21 mouse cellular contexts compared by ENCODE assay signal in the genomic region with DNA sequence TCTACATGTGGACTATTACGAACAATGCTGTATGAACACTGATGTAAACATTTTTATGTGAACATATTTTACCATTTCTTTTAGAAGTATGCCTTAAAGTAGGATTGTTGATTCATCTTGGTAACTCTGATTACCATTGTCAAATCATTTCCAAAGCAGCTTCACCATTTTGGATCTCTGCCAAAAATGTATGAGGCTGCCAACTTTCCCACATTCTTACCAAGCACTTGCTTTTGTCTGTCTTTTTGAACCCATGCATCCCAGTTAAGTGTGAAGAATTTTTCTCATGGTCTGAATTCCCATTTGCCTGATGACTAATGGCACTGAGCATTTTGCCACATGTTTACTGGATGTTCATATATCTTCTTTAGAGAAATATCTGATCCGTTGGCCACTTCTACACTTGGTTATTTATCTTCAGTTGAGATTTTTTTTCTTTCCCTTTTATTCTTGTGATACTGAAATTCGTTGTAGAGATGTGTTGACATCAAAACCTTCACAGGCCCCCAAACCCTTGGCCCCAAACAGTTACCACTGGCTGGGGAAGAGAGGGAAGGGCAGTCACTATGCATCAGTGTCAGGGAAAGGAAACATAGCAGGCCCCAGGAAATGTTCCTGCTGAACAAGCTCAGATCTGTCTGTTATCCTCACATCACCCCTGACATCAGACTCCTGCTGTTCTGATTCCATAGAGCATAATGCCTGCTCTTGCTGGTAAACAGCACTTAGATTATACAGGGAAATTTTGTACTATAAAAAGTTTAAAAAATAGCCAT.
A peak's percentile ranks its signal among the peaks of the same experiment; 100 is the strongest.
DNase-seq lines count a peak whose midpoint lies in the region; ATAC-seq and TF ChIP-seq lines count a peak whose summit lies in the region.
"Had no signal": no experiment of that assay in that cellular context is flagged by ENCODE, and none has a peak within 500 bp of the region (broad histone marks: within the 10 kb centered on the region; RNA-seq: fewer than 3 reads in every experiment).

No protein-coding gene starts in this region.

- DNase-seq in cerebellum, adult 11-12 months = peak; percentile 12
- DNase-seq in layer of hippocampus, adult 2 months (ENCODE audit: low spot score in 2 of 2) = no peak
- DNase-seq in layer of hippocampus, postnatal 36 days = no peak
- DNase-seq in Muller cell, postnatal 12 days (ENCODE audit: inconsistent ontology term) = peak; percentile 88
- DNase-seq in cerebellum, postnatal 36 days = peak; percentile 5 to 22
- DNase-seq in urinary bladder, postnatal 25 days (ENCODE audit: low spot score) = no peak
- DNase-seq in thymus, adult 18-20 months = no peak
- DNase-seq: adrenal gland, adult 8-10 months; kidney, adult 8-10 months; kidney, postnatal 36 days; layer of hippocampus, adult 9-11 months; right cerebral cortex, adult 18-20 months; thymus, postnatal 25 days had no signal

- H3K4me3 ChIP-seq in layer of hippocampus, adult 2 months = no peak overlapping the region
- H3K4me3 ChIP-seq: embryonic facial prominence, embryonic 12.5 days; heart, embryonic 10.5 days; limb, embryonic 13.5 days; liver, embryonic 15.5 days; megakaryocyte, embryonic 14.5 days had no signal

- no peak for TF ChIP-seq CTCF in layer of hippocampus, adult 2 months (conservative IDR thresholded peaks at IDR 0.05)

- no peak for ATAC-seq in cerebellum, adult (ENCODE audit: insufficient number of reproducible peaks, low FRiP score, low TSS enrichment)
- ATAC-seq: forebrain, embryonic 16.5 days; Patski had no signal

- H3K27ac ChIP-seq in layer of hippocampus, adult 2 months = peak overlapping the region; percentile 39; the same call in 1 of the 2 replicates
- H3K27ac ChIP-seq: embryonic facial prominence, embryonic 12.5 days; heart, embryonic 10.5 days; limb, embryonic 13.5 days; liver, embryonic 15.5 days had no signal

Comparison
In these comparisons a context has a peak if more than half of its experiments do, and no peak if none do; other contexts are left out.
1. DNase-seq: peak in cerebellum, adult 11-12 months (single experiment), Muller cell, postnatal 12 days (single experiment) and cerebellum, postnatal 36 days (2 of 2); none in layer of hippocampus, adult 2 months (0 of 2), layer of hippocampus, postnatal 36 days (0 of 2), urinary bladder, postnatal 25 days (single experiment) and thymus, adult 18-20 months (0 of 2).